Mouse (Mus musculus) monocyte, adult 2 months (primary cell): ENCODE results near the gene Foxo3.

Source experiments
- DNase-seq, 2 experiments: peaks; one replicate each; pipeline ENCODE4 v3.0.0; 2022; ENCODE audit warnings: low spot score in 2 of 2, low read depth in 1 of 2

Gene Foxo3

DNA sequence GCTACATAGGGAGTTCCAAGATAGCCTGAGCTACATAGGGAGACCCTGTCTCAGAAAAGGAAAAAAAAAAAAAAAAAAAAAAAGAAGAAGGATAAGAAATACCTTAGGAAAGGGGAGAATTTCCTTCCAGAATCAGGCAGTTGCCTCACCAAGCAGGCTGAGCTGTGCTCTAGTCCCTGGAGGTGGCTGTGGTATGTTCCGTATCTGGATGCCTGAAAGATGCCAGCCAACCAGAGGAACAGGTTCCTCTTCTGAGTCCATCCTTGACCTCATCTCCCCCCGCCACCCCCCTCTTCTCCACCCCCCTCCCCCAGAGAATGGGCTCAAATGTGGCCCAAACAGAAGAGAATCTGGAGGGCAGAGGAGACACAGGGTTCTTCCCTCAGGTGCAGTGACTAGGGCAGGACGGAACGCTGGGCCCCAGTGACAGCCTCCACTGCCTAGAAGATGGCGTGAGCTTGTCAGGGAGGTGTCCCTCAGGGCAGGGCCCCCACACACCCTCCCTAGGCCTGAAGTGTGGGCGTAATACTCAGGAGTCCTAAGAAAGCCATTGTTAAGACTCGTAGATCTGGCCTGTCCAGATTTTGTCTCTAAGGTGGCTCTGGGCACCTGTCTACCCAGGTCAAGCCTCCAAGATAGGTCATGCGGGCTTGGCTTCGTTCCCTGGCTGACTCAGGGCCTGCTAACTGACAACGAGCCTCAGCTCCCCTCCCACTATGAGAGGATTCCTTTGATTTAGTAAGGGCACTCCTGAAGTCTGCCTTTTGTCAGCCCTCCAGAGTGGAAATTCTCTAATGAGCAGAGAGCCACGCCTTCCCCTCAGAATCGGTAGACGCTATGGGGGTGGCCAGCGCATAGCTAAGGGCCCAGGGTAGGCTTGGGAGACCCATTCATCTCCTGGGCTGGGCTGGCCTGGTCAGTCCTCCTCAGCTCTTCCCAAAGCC, 141.5 kb downstream of the Foxo3 start:
- no peak for DNase-seq
